Mouse (Mus musculus) c-Kit-positive CD71-positive TER-119-positive erythroid progenitor cells, embryonic 14.5 days (primary cell): ENCODE measurements around the gene Cnot4.
"Not testable (repeated sequence)": the region's sequence is repeated elsewhere in the genome, so short reads cannot be mapped to it uniquely, and the experiment has no call there.

Source experiments
- DNase-seq: peaks from one replicate; pipeline ENCODE4 v3.0.0-alpha.2; 2013; ENCODE audit warnings: low spot score

Gene Cnot4

GRCm38 (mm10) chr6:35133579-35134488 is at the start of gene Cnot4:
Gene Cnot4 (minus strand): TSS chr6:35133724.
- DNase-seq, result peak; percentile 95

- not testable (repeated sequence) for DNase-seq
Observed at GRCm38 (mm10) chr6:35179299-35179698, 45.8 kb upstream of the Cnot4 start.

GRCm38 (mm10) chr6:35177650-35178272 is 44.2 kb upstream of the Cnot4 start:
- DNase-seq, result peak; percentile 23

DNA sequence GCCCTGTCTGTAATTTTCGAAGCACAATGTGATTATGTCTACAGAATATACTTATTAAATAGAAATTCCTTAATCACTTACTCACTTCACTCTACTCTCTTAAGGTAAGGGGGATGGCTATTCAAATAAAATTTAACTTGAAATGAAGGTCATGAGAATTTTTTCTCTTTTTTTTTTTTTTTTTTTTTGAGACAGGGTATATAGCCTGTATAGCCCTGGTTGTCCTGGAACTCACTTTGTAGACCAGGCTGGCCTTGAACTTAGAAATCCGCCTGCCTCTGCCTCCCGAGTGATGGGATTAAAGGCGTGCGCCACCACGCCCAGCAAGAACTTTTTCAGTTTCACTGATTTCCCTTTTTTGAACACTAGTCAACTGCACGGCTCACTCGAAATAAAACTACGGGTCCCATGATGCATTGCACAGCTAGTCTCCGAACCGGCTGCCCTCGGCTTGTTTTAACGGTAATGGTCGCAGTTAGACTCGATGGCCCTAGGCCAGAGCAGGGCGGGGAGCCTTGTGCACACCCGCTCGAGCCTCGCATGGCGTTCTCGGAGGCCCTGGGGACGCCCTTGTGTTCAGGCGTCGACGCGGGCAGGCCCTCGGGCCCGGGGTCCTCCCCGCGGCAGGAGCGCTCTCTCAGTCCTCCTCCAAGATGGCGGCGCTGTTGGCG is 43.6 kb upstream of the Cnot4 start, which contains the start of gene Nup205:
Gene Nup205 (plus strand): TSS at position 443 of the 671 bp plus-strand sequence.
- DNase-seq, result peak; percentile 80

DNA sequence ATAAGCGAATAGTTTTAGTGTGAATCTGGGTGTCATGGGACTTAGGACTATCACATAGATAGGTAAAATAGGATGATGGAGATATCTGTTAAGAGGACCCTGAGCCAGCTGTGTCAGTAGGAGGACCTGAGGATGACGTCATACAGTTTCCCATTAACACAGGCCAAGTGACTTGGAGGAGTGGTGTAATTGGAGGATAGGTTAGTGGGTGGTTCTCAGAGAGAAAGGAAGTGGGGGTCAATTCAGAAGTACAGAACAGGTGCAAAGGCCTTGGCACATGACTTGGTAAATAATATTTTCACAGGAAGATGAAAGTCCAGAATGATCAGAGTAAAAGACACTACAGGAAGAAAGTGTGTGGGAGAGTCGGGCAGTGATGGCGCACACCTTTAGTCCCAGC is 39.7 kb upstream of the Cnot4 start:
- DNase-seq, result no peak

GRCm38 (mm10) chr6:35172028-35172427 is 38.5 kb upstream of the Cnot4 start:
- DNase-seq, result not testable (repeated sequence)

DNA sequence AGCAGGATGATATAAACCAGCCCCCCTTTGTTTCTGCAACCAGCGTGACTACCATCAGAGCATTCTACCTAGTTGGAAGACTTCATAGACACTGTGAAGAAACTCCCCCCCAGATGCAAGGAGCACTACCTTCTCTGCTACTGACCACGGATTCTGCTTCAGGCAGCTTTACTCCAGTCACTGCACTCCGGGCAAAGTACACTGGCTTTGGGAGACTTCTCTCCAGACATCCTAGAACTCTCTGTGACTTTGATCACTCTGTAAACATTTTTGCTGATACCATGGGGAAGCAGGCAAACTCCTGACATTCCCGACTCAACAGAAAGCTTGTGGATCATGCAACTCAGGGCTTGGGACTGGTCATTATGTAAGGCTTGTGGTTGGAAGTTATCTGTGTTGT is 35.7 kb upstream of the Cnot4 start:
- DNase-seq, result no peak

DNA sequence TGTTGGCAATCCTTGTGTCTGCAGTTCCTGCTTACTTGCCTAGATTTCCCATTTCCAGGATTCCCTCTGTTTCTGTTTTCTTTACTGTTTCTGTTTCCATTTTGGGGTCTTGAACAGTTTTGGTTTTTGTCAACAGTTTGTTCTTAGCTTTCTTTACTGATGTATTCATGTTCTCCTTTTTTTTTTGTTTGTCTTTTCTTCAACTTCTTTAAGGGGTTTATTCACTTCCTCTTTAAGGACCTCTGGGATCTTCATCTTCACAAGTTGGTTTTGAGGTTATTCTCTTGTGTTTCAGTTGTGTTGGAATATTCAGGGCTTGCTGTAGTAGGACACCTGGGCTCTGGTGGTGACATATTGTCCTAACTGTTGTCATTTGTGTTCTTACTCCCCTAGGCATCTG is 21.0 kb upstream of the Cnot4 start:
- DNase-seq, result no peak

GRCm38 (mm10) chr6:35147726-35148422 is 14.3 kb upstream of the Cnot4 start:
- no peak for DNase-seq

DNA sequence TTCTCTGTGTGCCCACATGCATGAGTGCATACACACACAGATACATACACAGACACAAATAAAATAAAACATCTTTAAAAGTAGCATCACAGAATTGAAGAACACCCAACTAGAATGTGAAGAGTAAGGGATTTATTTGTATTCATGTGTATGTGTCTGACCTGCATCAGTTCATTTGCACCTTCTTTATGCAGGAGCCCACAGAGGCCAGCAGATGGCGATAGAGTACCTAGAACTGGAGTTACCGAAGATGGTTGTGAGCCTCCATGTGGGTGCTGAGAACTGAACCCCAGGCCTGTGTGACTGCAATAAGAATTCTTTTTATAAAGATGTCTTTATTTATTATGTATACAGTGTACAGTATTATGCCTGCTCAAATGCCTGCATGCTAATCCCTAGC is 12.0 kb upstream of the Cnot4 start:
- DNase-seq, result no peak

GRCm38 (mm10) chr6:35140351-35140750 is 6.8 kb upstream of the Cnot4 start:
- DNase-seq, result no peak

DNA sequence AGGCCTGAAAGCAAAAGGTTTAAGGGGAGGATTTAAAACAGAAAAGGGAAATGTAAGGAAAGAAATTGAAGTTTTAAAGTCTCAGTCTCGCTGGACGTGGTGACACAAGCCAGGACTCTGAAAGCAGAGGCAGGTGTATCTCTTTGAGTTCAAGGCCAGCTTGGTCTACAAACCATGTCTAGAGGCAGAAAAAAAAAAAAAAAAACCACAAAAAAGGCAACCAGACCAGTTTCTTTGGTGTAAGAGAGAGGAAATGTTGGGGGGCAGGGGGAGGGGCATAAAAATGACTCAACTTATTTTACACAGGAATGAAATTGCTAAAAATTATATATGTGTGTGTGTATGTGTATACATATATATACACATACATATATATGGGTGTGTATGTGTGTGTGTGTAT is 1.3 kb upstream of the Cnot4 start:
- DNase-seq, result no peak

DNA sequence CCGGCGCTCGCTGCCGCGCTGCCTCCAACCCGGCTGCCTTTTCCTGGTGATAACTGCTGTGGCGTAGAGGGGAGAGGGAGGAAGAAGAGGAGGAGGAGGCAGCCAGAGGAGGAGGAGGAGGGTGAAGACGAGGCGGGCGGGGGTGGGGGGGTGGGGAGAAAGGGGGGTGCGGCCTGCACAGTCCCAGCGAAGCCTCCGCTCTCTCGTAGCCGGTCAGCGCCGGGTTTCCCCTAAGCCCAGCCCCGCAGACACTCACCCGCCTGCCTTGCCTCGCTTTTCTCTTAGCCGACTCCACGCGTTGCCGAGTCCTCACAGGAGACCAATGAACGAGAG is 312 bp downstream of the Cnot4 start:
- DNase-seq, result no peak

DNA sequence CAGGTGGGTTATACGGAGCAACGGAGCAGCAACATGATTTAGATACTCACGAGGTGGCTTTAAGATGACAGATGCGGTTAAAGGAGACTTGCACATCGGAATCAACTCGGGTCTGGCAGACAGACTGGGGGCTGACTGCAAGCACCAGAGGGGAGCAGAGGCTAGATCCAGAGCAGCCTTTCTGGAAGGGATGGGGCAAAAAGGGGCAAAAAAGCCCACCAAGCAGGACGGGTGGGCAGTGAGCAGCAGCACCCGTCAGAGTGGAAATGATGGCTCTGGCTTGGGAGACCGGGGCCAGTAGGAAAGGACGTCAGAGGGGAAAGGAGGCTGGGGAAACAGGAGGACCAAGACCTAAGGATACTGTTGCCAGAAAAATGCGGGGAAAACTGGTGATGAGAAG is 718 bp downstream of the Cnot4 start:
- peak; percentile 42 for DNase-seq

DNA sequence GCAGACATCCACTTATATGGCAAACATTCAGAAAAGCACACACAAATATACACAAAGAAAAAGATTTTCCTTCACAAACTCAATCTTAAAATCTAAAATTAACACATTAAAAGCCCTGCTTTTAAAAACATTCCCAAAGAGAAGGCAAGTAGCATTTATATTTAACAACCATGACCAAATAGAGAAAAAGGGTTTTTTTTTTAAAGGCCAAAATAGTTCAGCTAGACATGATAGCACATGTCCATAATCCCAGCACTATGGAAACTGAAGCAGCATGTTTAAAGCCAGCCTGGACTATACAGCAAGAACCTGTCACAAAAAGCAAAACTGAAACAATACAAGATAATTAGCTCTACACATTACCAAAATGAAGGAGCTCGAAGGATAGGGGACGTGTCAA is 11.0 kb downstream of the Cnot4 start:
- DNase-seq, result no peak

DNA sequence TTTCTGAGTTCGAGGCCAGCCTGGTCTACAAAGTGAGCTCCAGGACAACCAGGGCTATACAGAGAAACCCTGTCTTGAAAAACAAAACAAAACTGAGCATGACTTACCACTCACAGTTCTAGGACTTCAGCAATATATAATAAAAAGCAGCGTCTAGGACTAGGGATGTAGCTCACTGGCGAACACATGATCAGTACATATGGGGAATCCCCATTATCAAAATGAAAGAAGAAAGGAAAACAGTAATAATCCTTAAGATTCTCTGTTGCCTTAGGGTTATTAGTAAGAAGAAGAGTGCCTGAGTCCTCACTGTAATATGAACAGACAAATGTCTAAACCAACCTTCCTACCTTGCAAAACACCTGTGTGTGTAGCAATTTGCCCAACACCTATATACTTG is 11.6 kb downstream of the Cnot4 start:
- no peak for DNase-seq

- no peak for DNase-seq
Observed at GRCm38 (mm10) chr6:35102457-35102856, 31.1 kb downstream of the Cnot4 start.

GRCm38 (mm10) chr6:35084927-35085326 is 48.6 kb downstream of the Cnot4 start:
- no peak for DNase-seq

DNA sequence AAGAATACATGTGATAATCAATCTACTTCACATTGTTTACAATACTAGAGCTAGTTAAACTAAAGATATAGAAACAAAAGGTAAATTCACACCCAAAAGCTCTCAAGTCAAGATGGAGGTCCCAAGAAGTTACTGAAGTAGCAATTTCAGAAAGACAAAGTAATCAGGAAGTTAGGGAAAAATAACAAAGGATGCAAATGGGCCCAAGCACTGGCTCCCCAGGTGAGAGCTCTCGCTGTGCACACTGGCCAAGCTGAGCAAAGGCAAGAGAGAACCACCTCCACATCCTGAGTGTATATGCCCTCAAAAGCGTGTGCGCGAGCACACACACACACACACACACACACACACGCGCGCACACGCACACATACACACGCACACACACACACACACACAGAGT is 58.4 kb downstream of the Cnot4 start:
- DNase-seq, result no peak

DNA sequence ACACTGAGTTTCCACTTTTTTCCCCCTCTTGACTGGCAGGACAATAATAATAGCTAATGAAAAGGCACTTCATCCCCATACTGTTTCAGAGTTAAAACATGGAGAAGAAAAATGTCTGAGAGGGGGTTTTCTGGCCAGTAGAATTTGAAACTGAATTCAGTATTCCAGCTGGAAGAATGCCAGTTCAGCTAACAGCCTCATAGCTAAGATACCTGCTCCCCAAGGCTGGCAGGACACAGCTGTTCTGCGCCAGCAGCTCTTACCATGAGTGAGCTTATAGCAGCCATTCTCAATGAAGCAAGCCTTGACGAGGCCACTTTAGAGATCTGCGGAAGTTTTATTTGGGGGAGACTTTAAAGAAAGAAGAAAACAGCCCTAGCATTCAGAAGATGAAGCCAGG is 62.3 kb downstream of the Cnot4 start:
- DNase-seq, result no peak

- DNase-seq, result no peak
Observed at GRCm38 (mm10) chr6:35062446-35062845, 71.1 kb downstream of the Cnot4 start.

- no peak for DNase-seq
Observed at GRCm38 (mm10) chr6:35043127-35043526, 90.4 kb downstream of the Cnot4 start.
